Mouse (Mus musculus): ENCODE data around the gene Ccdc107. TPM values are rescaled to one million over a fixed set of nuclear protein-coding genes. Genes with fewer than 3 reads are reported as not detected.

The Ccdc107 gene
- total RNA-seq, 2 experiments from 2014 or later = 26.0 to 41.1 TPM

Other genes starting within 250 kb of the Ccdc107 start
- gene Atp8b5, start 225.7 kb upstream of the Ccdc107 start, total RNA-seq (2015; ENCODE audit: low replicate concordance) = not detected in 2 replicates
- gene Atp8b5, start 225.7 kb upstream of the Ccdc107 start, total RNA-seq (2017; ENCODE audit: low replicate concordance) = not detected in 2 replicates
- not detected in 2 replicates for gene Rusc2, start 110.9 kb upstream of the Ccdc107 start, total RNA-seq (2015; ENCODE audit: low replicate concordance)
- gene Rusc2, start 110.9 kb upstream of the Ccdc107 start, total RNA-seq (2017; ENCODE audit: low replicate concordance) = not detected in 2 replicates
- not detected in 2 replicates for gene Fam166b, start 63.8 kb upstream of the Ccdc107 start, total RNA-seq (2015; ENCODE audit: low replicate concordance)
- gene Fam166b, start 63.8 kb upstream of the Ccdc107 start, total RNA-seq (2017; ENCODE audit: low replicate concordance) = not detected in 2 replicates
- 0.84 and 2.5 TPM in 2 replicates for gene Tesk1, start 51.0 kb upstream of the Ccdc107 start, total RNA-seq (2015; ENCODE audit: low replicate concordance)
- 0.23 and 0.77 TPM in 2 replicates for gene Tesk1, start 51.0 kb upstream of the Ccdc107 start, total RNA-seq (2017; ENCODE audit: low replicate concordance)
- gene Cd72, start 38.3 kb upstream of the Ccdc107 start, total RNA-seq (2015; ENCODE audit: low replicate concordance) = 17.2 and 22.3 TPM in 2 replicates
- gene Cd72, start 38.3 kb upstream of the Ccdc107 start, total RNA-seq (2017; ENCODE audit: low replicate concordance) = 23.1 and 23.5 TPM in 2 replicates
- not detected in 2 replicates for gene Sit1, start 9.2 kb upstream of the Ccdc107 start, total RNA-seq (2015; ENCODE audit: low replicate concordance)
- 3.2 TPM in 1 of 2 replicates, not detected in the other for gene Sit1, start 9.2 kb upstream of the Ccdc107 start, total RNA-seq (2017; ENCODE audit: low replicate concordance)
- gene Arhgef39, start 6.8 kb downstream of the Ccdc107 start, total RNA-seq (2015; ENCODE audit: low replicate concordance) = 233 and 242 TPM in 2 replicates
- gene Arhgef39, start 6.8 kb downstream of the Ccdc107 start, total RNA-seq (2017; ENCODE audit: low replicate concordance) = 202 and 213 TPM in 2 replicates
- 1.7 TPM in 1 of 2 replicates, not detected in the other for gene Car9, start 14.1 kb downstream of the Ccdc107 start, total RNA-seq (2015; ENCODE audit: low replicate concordance)
- gene Car9, start 14.1 kb downstream of the Ccdc107 start, total RNA-seq (2017; ENCODE audit: low replicate concordance) = not detected in 2 replicates
- not detected in 2 replicates for gene Tpm2, start 30.9 kb downstream of the Ccdc107 start, total RNA-seq (2015; ENCODE audit: low replicate concordance)
- gene Tpm2, start 30.9 kb downstream of the Ccdc107 start, total RNA-seq (2017; ENCODE audit: low replicate concordance) = not detected in 2 replicates
- 8.0 and 12.3 TPM in 2 replicates for gene Creb3, start 69.4 kb downstream of the Ccdc107 start, total RNA-seq (2015; ENCODE audit: low replicate concordance)
- gene Creb3, start 69.4 kb downstream of the Ccdc107 start, total RNA-seq (2017; ENCODE audit: low replicate concordance) = 9.6 and 45.0 TPM in 2 replicates
- 111 and 144 TPM in 2 replicates for gene Tln1, start 69.8 kb downstream of the Ccdc107 start, total RNA-seq (2015; ENCODE audit: low replicate concordance)
- 643 and 746 TPM in 2 replicates for gene Tln1, start 69.8 kb downstream of the Ccdc107 start, total RNA-seq (2017; ENCODE audit: low replicate concordance)
- 29.2 and 31.0 TPM in 2 replicates for gene Rgp1, start 85.8 kb downstream of the Ccdc107 start, total RNA-seq (2015; ENCODE audit: low replicate concordance)
- gene Rgp1, start 85.8 kb downstream of the Ccdc107 start, total RNA-seq (2017; ENCODE audit: low replicate concordance) = 10.1 and 32.7 TPM in 2 replicates
- 22.3 and 28.1 TPM in 2 replicates for gene Gba2, start 86.0 kb downstream of the Ccdc107 start, total RNA-seq (2015; ENCODE audit: low replicate concordance)
- 23.5 and 32.1 TPM in 2 replicates for gene Gba2, start 86.0 kb downstream of the Ccdc107 start, total RNA-seq (2017; ENCODE audit: low replicate concordance)
- gene Msmp, start 91.6 kb downstream of the Ccdc107 start, total RNA-seq (2015; ENCODE audit: low replicate concordance) = not detected in 2 replicates
- gene Msmp, start 91.6 kb downstream of the Ccdc107 start, total RNA-seq (2017; ENCODE audit: low replicate concordance) = not detected in 2 replicates
- gene Npr2, start 139.0 kb downstream of the Ccdc107 start, total RNA-seq (2015; ENCODE audit: low replicate concordance) = 10.8 TPM in 1 of 2 replicates, not detected in the other
- 0.13 TPM in 1 of 2 replicates, not detected in the other for gene Npr2, start 139.0 kb downstream of the Ccdc107 start, total RNA-seq (2017; ENCODE audit: low replicate concordance)
- gene Spag8, start 160.7 kb downstream of the Ccdc107 start, total RNA-seq (2015; ENCODE audit: low replicate concordance) = not detected in 2 replicates
- gene Spag8, start 160.7 kb downstream of the Ccdc107 start, total RNA-seq (2017; ENCODE audit: low replicate concordance) = 3.9 TPM in 1 of 2 replicates, not detected in the other
- 18.9 and 26.7 TPM in 2 replicates for gene Hint2, start 163.6 kb downstream of the Ccdc107 start, total RNA-seq (2015; ENCODE audit: low replicate concordance)
- gene Hint2, start 163.6 kb downstream of the Ccdc107 start, total RNA-seq (2017; ENCODE audit: low replicate concordance) = 6.5 and 12.0 TPM in 2 replicates
- gene Tmem8b, start 176.1 kb downstream of the Ccdc107 start, total RNA-seq (2015; ENCODE audit: low replicate concordance) = 1.4 TPM in 1 of 2 replicates, not detected in the other
- gene Tmem8b, start 176.1 kb downstream of the Ccdc107 start, total RNA-seq (2017; ENCODE audit: low replicate concordance) = 0.64 TPM in 1 of 2 replicates, not detected in the other
- gene Fam221b, start 176.2 kb downstream of the Ccdc107 start, total RNA-seq (2015; ENCODE audit: low replicate concordance) = not detected in 2 replicates
- 1.7 TPM in 1 of 2 replicates, not detected in the other for gene Fam221b, start 176.2 kb downstream of the Ccdc107 start, total RNA-seq (2017; ENCODE audit: low replicate concordance)
- gene Olfr70, start 207.9 kb downstream of the Ccdc107 start, total RNA-seq (2015; ENCODE audit: low replicate concordance) = not detected in 2 replicates
- gene Olfr70, start 207.9 kb downstream of the Ccdc107 start, total RNA-seq (2017; ENCODE audit: low replicate concordance) = not detected in 2 replicates
- gene Olfr71, start 217.4 kb downstream of the Ccdc107 start, total RNA-seq (2015; ENCODE audit: low replicate concordance) = not detected in 2 replicates
- not detected in 2 replicates for gene Olfr71, start 217.4 kb downstream of the Ccdc107 start, total RNA-seq (2017; ENCODE audit: low replicate concordance)
- gene Hrct1, start 234.3 kb downstream of the Ccdc107 start, total RNA-seq (2015; ENCODE audit: low replicate concordance) = not detected in 2 replicates
- not detected in 2 replicates for gene Hrct1, start 234.3 kb downstream of the Ccdc107 start, total RNA-seq (2017; ENCODE audit: low replicate concordance)
- not detected in 2 replicates for gene Spaar, start 237.1 kb downstream of the Ccdc107 start, total RNA-seq (2015; ENCODE audit: low replicate concordance)
- gene Spaar, start 237.1 kb downstream of the Ccdc107 start, total RNA-seq (2017; ENCODE audit: low replicate concordance) = not detected in 2 replicates

All from erythroid progenitor cell, adult 5-6 weeks (primary cell).